Mouse (Mus musculus): Measurements from ENCODE around the gene Jaml. TPM values are rescaled to one million over a fixed set of nuclear protein-coding genes. Genes with fewer than 3 reads are reported as not detected.
A peak's percentile ranks its signal among the peaks of the same experiment; 100 is the strongest.

Jaml gene
- total RNA-seq, 2 experiments from 2014 or later: 3.3 to 6.8 TPM

GRCm38 (mm10) chr9:45077859-45078258, 1.1 kb upstream of the Jaml start:
- no peak for DNase-seq (ENCODE audit: low spot score in 2 of 2)

GRCm38 (mm10) chr9:45083132-45083531, 4.1 kb downstream of the Jaml start:
- DNase-seq (ENCODE audit: low spot score in 2 of 2): no peak

- no peak for DNase-seq (ENCODE audit: low spot score in 2 of 2)
Observed at GRCm38 (mm10) chr9:45084556-45084955, 5.6 kb downstream of the Jaml start.

- DNase-seq (ENCODE audit: low spot score in 2 of 2): no peak
Observed at GRCm38 (mm10) chr9:45085741-45086690, 7.0 kb downstream of the Jaml start.

- DNase-seq (ENCODE audit: low spot score in 2 of 2): no peak
Observed at GRCm38 (mm10) chr9:45088040-45088439, 9.1 kb downstream of the Jaml start.

- no peak for DNase-seq (ENCODE audit: low spot score in 2 of 2)
Observed at GRCm38 (mm10) chr9:45090811-45091210, 11.8 kb downstream of the Jaml start.

- DNase-seq (ENCODE audit: low spot score in 2 of 2): no peak
Observed at GRCm38 (mm10) chr9:45092641-45093040, 13.7 kb downstream of the Jaml start.

- no peak for DNase-seq (ENCODE audit: low spot score in 2 of 2)
Observed at GRCm38 (mm10) chr9:45095149-45095937, 16.4 kb downstream of the Jaml start.

- no peak for DNase-seq (ENCODE audit: low spot score in 2 of 2)
Observed at GRCm38 (mm10) chr9:45097877-45098276, 18.9 kb downstream of the Jaml start.

GRCm38 (mm10) chr9:45098426-45098825, 19.4 kb downstream of the Jaml start:
- DNase-seq (ENCODE audit: low spot score in 2 of 2): no peak

- DNase-seq (ENCODE audit: low spot score in 2 of 2): no peak
Observed at GRCm38 (mm10) chr9:45102528-45102927, 23.5 kb downstream of the Jaml start.

GRCm38 (mm10) chr9:45103211-45103979, 24.4 kb downstream of the Jaml start:
- DNase-seq (ENCODE audit: low spot score in 2 of 2): no peak

GRCm38 (mm10) chr9:45105596-45106374, 26.8 kb downstream of the Jaml start:
- no peak for DNase-seq (ENCODE audit: low spot score in 2 of 2)

- DNase-seq (ENCODE audit: low spot score in 2 of 2): peak in 1 of 2 experiments; percentile 17
Observed at GRCm38 (mm10) chr9:45115706-45116105, 36.7 kb downstream of the Jaml start.

GRCm38 (mm10) chr9:45116819-45117218, 37.8 kb downstream of the Jaml start:
- no peak for DNase-seq (ENCODE audit: low spot score in 2 of 2)

- DNase-seq (ENCODE audit: low spot score in 2 of 2): no peak
Observed at GRCm38 (mm10) chr9:45117741-45118431, 38.9 kb downstream of the Jaml start, which contains the start of gene Scn2b. Scn2b (plus strand) TSS chr9:45117782.

GRCm38 (mm10) chr9:45118552-45118951, 39.6 kb downstream of the Jaml start:
- DNase-seq (ENCODE audit: low spot score in 2 of 2): no peak

- no peak for DNase-seq (ENCODE audit: low spot score in 2 of 2)
Observed at GRCm38 (mm10) chr9:45119316-45119953, 40.5 kb downstream of the Jaml start.

- no peak for DNase-seq (ENCODE audit: low spot score in 2 of 2)
Observed at GRCm38 (mm10) chr9:45119954-45120530, 41.1 kb downstream of the Jaml start.
